Mouse (Mus musculus) thymus, postnatal 4 days (tissue): ENCODE measurements around the gene Tnni3.

ENCODE experiments used
- DNase-seq: peaks from one replicate; pipeline ENCODE4 v3.0.0; 2021

The Tnni3 gene

GRCm38 (mm10) chr7:4496468-4496867, 27.6 kb downstream of the Tnni3 start:
- DNase-seq: no peak

GRCm38 (mm10) chr7:4493991-4494390, 30.0 kb downstream of the Tnni3 start:
- no peak for DNase-seq

GRCm38 (mm10) chr7:4492284-4493224, 31.5 kb downstream of the Tnni3 start:
- DNase-seq: no peak

- DNase-seq: no peak
Observed at GRCm38 (mm10) chr7:4491308-4491707, 32.7 kb downstream of the Tnni3 start.

- DNase-seq: no peak
Observed at GRCm38 (mm10) chr7:4482281-4482680, 41.7 kb downstream of the Tnni3 start.

GRCm38 (mm10) chr7:4479674-4480073, 44.4 kb downstream of the Tnni3 start:
- peak; percentile 64 for DNase-seq

GRCm38 (mm10) chr7:4478796-4479291, 45.2 kb downstream of the Tnni3 start:
- DNase-seq: no peak

GRCm38 (mm10) chr7:4478021-4478795, 45.8 kb downstream of the Tnni3 start:
- DNase-seq: no peak

- no peak for DNase-seq
Observed at GRCm38 (mm10) chr7:4473940-4474339, 50.1 kb downstream of the Tnni3 start.

GRCm38 (mm10) chr7:4471179-4471555, 52.9 kb downstream of the Tnni3 start:
- DNase-seq: peak; percentile 65

- peak; percentile 64 for DNase-seq
Observed at GRCm38 (mm10) chr7:4470275-4471178, 53.5 kb downstream of the Tnni3 start.
